Mouse (Mus musculus) kidney, adult 2 months (tissue): ENCODE measurements at regions not wholly inside any gene's neighbourhood (a gene's known extent, or its start where the extent isn't known, plus 50 kb on each side); places are given as distances from the start of the nearest gene placed in this dataset.

Experiments
- CTCF ChIP-seq: fragments of 200-500 bp; conservative IDR thresholded peaks from 2 replicates; pipeline ENCODE4 v1.5.1; 2011; ENCODE audit warnings: low read depth, mild to moderate bottlenecking, control low read depth, low read length, moderate library complexity, mixed read lengths; ENCODE audit not compliant: insufficient read depth, insufficient read length
- POLR2A ChIP-seq: fragments of 200-500 bp; IDR thresholded peaks from one replicate; pipeline ENCODE4 v1.6.1; 2011; ENCODE audit warnings: low read depth, low read length, control low read depth

GRCm38 (mm10) chr1:148852990-148853389, 1108.1 kb downstream of the Pla2g4a start:
- no peak for TF ChIP-seq CTCF
- TF ChIP-seq POLR2A, result no peak
